Mouse (Mus musculus) megakaryocyte, adult 5-6 weeks (primary cell): ENCODE measurements around the gene Aldh1a3. TPM values are rescaled to one million over a fixed set of nuclear protein-coding genes. Genes with fewer than 3 reads are reported as not detected.

ENCODE experiments used
- ATAC-seq: 2 replicates; pipeline ENCODE4 v1.8.0; 2016; ENCODE audit warnings: mild to moderate bottlenecking, inconsistent platforms; ENCODE audit not compliant: poor library complexity, severe bottlenecking
- total RNA-seq, 2 experiments: library from RNA; stranded (forward) in 1 of 2; stranded (reverse) in 1 of 2; fragments of 153-499, 151-499 nt in 1 of 2; fragments of 221-1000, 200-1000 nt in 1 of 2; gene quantifications; 2 replicates each; pipeline versions ENCODE4 v1.2.3 to v1.2.4; 2015 to 2017

The Aldh1a3 gene
- total RNA-seq, 2 experiments from 2014 or later, result 0.16 TPM; not detected in 1

GRCm38 (mm10) chr7:66421903-66422302, 5.4 kb downstream of the Aldh1a3 start:
- ATAC-seq, result no peak

GRCm38 (mm10) chr7:66418981-66419380, 8.3 kb downstream of the Aldh1a3 start:
- no peak for ATAC-seq

GRCm38 (mm10) chr7:66416829-66417228, 10.5 kb downstream of the Aldh1a3 start:
- no peak for ATAC-seq

GRCm38 (mm10) chr7:66413093-66413492, 14.2 kb downstream of the Aldh1a3 start:
- ATAC-seq, result no peak

GRCm38 (mm10) chr7:66409433-66409832, 17.9 kb downstream of the Aldh1a3 start:
- 0 out of 2 replicates have a peak, but pooled peaks have one; percentile 18 for ATAC-seq

GRCm38 (mm10) chr7:66406971-66407370, 20.3 kb downstream of the Aldh1a3 start:
- no peak for ATAC-seq

- no peak for ATAC-seq
These were observed 21.2 kb downstream of the Aldh1a3 start for GRCm38 (mm10) chr7:66405951-66406721.

GRCm38 (mm10) chr7:66405541-66405940, 21.8 kb downstream of the Aldh1a3 start:
- ATAC-seq, result no peak

GRCm38 (mm10) chr7:66404802-66405201, 22.5 kb downstream of the Aldh1a3 start:
- ATAC-seq, result no peak

GRCm38 (mm10) chr7:66404141-66404540, 23.2 kb downstream of the Aldh1a3 start:
- no peak for ATAC-seq

- no peak for ATAC-seq
These were observed 24.4 kb downstream of the Aldh1a3 start for GRCm38 (mm10) chr7:66402876-66403275.

GRCm38 (mm10) chr7:66401605-66402004, 25.7 kb downstream of the Aldh1a3 start:
- no peak for ATAC-seq

GRCm38 (mm10) chr7:66397288-66397687, 30.0 kb downstream of the Aldh1a3 start:
- ATAC-seq, result no peak

- peak; percentile 73 for ATAC-seq
These were observed 38.4 kb downstream of the Aldh1a3 start for GRCm38 (mm10) chr7:66388621-66389532.

- ATAC-seq, result peak; percentile 77
These were observed 39.4 kb downstream of the Aldh1a3 start, which contains the start of gene Lrrk1 for GRCm38 (mm10) chr7:66387813-66388521. Lrrk1 (minus strand) TSS chr7:66388350.

GRCm38 (mm10) chr7:66387419-66387812, 39.9 kb downstream of the Aldh1a3 start:
- ATAC-seq, result no peak

GRCm38 (mm10) chr7:66386411-66386810, 40.9 kb downstream of the Aldh1a3 start:
- no peak for ATAC-seq

GRCm38 (mm10) chr7:66385826-66386225, 41.5 kb downstream of the Aldh1a3 start:
- ATAC-seq, result no peak

GRCm38 (mm10) chr7:66384891-66385290, 42.4 kb downstream of the Aldh1a3 start:
- no peak for ATAC-seq

- peak; percentile 52 for ATAC-seq
These were observed 43.1 kb downstream of the Aldh1a3 start for GRCm38 (mm10) chr7:66384213-66384612.

GRCm38 (mm10) chr7:66376560-66376959, 50.8 kb downstream of the Aldh1a3 start:
- ATAC-seq, result no peak
